Mouse (Mus musculus) lung, adult 2 months (tissue): ENCODE data around the gene Cnga3. TPM values are rescaled to one million over a fixed set of nuclear protein-coding genes. Genes with fewer than 3 reads are reported as not detected.

Source experiments
- DNase-seq: peaks from one replicate; pipeline ENCODE4 v3.0.0; 2022
- H3K4me1 ChIP-seq: fragments of 200-500 bp; 2 replicates; pipeline ENCODE4 v1.6.1; 2011; ENCODE audit warnings: low read length; ENCODE audit not compliant: control insufficient read depth, insufficient read depth
- H3K4me3 ChIP-seq: fragments of 200-500 bp; replicated peaks from 2 replicates; pipeline ENCODE3; 2011; ENCODE audit warnings: low read depth, mild to moderate bottlenecking, control low read depth, low read length; ENCODE audit errors: extremely low read depth
- CTCF ChIP-seq: fragments of 200-500 bp; IDR thresholded peaks from 2 replicates; pipeline ENCODE4 v1.5.1; 2011; ENCODE audit warnings: mild to moderate bottlenecking, low read length, control low read depth; ENCODE audit not compliant: insufficient read depth
- POLR2A ChIP-seq: fragments of 200-500 bp; IDR thresholded peaks from 2 replicates; pipeline ENCODE4 v1.6.1; 2011; ENCODE audit warnings: low read depth, mild to moderate bottlenecking, control low read depth, low read length, borderline replicate concordance; ENCODE audit errors: extremely low read depth
- WGBS: fragments of 180-500 bp; shearing (Covaris S2); methylation state at CpG from one replicate; pipeline ENCODE4 v1.1.7; 2018; 5-methylcytosine and 5-hydroxymethylcytosine counted together
- polyA plus RNA-seq: library from polyadenylated mRNA; depleted of rRNA; stranded (reverse); fragments of >200 nt; gene quantifications from 2 replicates; pipeline ENCODE4 v1.2.3, GENCODE M21; 2012

The Cnga3 gene
- polyA plus RNA-seq, 1 experiment = 0.05 TPM

DNA sequence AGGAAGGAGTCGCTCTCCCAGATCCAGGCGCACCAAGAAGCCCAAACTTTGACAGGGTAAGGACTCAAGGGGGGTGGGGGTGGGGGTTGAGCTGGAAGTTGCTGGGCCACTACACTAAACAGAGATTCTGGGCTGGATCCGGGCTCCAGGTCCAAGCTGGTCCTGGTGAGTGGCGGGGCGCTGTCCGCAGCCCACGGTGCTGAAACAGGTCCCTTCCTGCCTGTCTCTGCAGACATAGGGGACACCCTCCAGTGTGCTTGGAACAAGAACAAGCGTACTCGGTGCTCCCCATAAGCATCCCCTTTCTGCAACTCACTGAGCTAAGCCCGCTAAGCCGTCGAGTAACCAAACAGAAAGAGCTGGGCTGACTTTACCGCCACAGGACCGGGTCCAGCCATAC, 4.2 kb downstream of the Cnga3 start:
- 6% methylated on average over 14 of the region's 14 CpGs for WGBS
- peak; percentile 13 for DNase-seq
- Histone ChIP-seq H3K4me3 (no peak overlapping the region), H3K4me1 (no peaks in the 10 kb centered on the region)
- TF ChIP-seq POLR2A = no peak
- TF ChIP-seq CTCF = no peak

DNA sequence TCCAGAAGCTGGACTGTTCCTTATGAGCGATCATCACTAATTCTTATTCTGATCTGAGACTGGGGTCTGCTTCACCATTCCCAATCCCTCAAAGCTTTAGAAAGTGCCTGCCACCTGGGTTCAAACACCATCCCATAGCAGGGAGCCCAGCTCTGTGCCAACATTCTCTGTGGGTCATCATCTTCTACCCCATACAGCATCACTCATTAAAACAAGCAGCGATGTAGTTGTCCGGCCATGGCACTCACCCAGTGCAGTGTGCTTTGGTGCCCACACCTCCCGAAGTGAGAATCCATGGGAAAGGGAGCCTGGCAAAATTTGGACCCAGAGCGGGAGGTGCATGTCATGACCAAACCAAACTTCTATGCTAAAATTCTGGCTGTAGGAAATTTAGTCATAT, 5.4 kb downstream of the Cnga3 start:
- no peak overlapping the region for H3K4me3 ChIP-seq
- TF ChIP-seq POLR2A (no peak), CTCF (no peak)
- no peak for DNase-seq
- H3K4me1 ChIP-seq = no peaks in the 10 kb centered on the region
- WGBS = 83% methylated on average over 5 of the region's 5 CpGs

DNA sequence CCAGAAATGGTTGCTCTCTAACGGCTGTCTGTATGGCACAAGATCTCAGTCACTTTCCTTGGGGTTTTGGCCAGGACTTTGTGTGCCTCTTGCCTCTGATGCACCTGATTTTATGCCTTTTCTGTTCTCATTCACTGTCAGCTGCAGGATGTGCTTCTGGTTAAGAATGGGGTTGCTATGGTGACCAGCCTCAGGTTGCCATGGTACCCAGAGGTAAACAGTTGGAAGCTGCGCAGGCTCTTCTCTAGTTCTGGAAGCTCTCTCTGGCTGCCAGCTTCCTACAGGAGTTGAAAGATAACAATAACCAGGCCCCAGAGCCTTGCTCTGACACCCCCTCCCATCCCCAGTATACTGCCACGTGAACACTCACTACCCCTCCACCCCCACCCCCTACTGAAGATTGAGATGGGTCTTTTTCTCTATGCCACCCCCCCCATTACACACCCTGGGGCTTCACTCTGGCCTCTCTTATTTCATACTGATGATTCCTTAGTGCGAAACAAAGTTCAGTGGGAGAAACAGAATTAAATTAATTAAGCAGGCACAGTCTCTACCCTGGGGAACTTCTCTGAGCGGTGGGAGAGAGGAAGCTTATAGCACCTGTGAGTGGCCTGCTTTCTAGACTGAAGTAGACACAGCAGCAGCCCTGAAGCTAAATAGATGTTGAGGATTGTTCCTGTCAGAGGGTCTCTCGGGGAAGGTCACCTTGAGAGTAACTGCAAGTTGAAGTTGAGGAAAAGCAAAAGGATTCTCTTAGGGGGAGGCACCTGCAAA, 6.1 kb downstream of the Cnga3 start:
- DNase-seq = no peak
- no peak overlapping the region for H3K4me3 ChIP-seq
- no peak for TF ChIP-seq CTCF
- TF ChIP-seq POLR2A = no peak
- 57% methylated on average over 6 of the region's 6 CpGs for WGBS
- no peaks in the 10 kb centered on the region for H3K4me1 ChIP-seq

DNA sequence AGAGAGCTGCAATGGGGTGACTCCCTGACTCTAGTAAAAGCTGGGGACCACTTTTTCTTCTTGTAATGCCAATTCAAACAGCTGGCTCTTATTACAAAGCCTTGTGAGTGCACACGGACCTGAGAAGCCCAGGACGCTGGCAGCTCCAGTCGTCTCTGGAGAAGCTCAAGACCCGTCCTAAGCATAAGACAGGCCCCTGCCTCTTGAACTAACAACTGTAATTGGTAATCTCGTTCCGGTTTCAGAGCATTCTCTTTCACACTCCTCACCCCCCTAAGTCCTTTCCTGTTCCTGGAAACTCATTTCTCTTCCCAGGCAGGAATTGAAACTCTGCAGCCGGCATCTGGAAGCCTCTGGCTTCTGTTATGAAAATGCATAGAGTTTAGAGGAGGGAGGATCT, 7.8 kb downstream of the Cnga3 start:
- Histone ChIP-seq H3K4me1 (no peaks in the 10 kb centered on the region), H3K4me3 (no peak overlapping the region)
- 50% methylated on average over 7 of the region's 7 CpGs for WGBS
- no peak for DNase-seq
- TF ChIP-seq CTCF = no peak
- no peak for TF ChIP-seq POLR2A

DNA sequence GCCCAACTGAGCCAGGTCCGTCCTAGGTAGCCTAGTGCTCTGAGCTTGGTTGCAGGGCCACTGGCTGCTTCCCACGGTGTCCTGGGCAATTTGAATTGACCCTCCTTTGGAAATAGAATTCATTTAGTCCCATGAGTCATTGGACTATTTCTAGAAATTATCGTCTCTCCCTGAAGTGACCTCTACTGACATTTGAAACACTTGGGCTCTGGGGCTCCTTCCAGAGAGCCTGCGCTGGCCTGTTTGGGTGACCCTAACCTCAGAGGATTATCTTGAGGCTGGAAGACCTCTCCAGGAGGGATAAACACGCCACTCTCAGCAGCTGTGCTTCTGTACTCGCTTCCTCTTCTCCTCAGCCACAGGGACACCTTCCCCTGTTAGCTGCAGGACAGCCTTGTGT, 16.2 kb downstream of the Cnga3 start:
- H3K4me3 ChIP-seq = no peak overlapping the region
- no peak for DNase-seq
- TF ChIP-seq CTCF (no peak), POLR2A (no peak)
- H3K4me1 ChIP-seq = no peaks in the 10 kb centered on the region
- WGBS = 56% methylated on average over 6 of the region's 6 CpGs

DNA sequence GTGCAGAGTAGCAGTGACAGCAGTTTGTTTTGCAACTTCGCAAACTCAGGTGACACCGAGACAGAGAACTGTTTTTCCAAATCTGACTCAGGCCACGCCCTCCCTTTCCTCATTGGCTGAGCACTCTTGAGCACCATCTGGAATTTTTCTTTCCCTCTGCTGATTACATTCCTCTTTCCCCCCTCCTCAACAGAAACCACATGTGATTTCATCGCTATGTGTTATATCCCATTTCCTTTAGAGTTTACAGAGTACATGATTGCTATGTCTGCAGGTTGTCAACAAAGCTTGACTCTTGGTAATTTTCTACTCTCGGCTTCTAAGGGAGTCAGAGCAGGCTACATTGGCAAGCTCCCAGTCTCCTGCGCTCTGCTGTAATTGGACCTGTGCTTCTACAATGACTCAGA, 17.1 kb downstream of the Cnga3 start:
- TF ChIP-seq POLR2A (no peak), CTCF (no peak)
- 34% methylated on average over 6 of the region's 6 CpGs for WGBS
- no peak overlapping the region for H3K4me3 ChIP-seq
- DNase-seq = peak; percentile 12
- no peaks in the 10 kb centered on the region for H3K4me1 ChIP-seq

DNA sequence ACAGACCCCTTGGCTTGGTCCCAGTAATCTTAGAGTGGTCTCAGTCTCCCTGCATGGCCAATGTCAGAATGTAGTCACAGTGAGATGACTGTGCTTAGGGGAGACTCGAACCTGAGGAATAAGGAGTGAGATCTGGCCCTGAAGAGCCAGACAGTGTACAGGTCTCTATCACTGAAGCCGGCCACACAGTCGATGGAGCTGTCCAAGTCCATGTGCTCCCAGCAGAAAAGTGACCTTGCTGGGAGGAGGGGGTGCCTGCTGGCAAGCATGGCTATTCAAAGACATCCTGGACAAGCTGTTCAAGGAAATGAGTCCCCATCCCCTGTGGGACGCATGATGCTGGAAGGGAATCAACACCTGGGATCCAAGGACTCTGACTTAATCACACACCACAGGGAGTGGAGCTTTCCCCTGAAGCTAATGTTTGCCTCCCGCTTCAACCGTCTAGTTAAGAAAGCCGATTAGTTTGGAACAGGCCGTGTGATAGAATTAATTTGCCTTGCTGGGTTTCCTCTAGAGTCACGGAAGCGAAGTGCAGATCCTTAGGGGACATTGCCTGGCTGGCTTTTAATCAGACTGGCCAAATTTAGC, 24.9 kb downstream of the Cnga3 start:
- WGBS = 71% methylated on average over 10 of the region's 10 CpGs
- H3K4me1 ChIP-seq = no peaks in the 10 kb centered on the region
- TF ChIP-seq CTCF (no peak), POLR2A (no peak)
- DNase-seq = no peak
- no peak overlapping the region for H3K4me3 ChIP-seq

DNA sequence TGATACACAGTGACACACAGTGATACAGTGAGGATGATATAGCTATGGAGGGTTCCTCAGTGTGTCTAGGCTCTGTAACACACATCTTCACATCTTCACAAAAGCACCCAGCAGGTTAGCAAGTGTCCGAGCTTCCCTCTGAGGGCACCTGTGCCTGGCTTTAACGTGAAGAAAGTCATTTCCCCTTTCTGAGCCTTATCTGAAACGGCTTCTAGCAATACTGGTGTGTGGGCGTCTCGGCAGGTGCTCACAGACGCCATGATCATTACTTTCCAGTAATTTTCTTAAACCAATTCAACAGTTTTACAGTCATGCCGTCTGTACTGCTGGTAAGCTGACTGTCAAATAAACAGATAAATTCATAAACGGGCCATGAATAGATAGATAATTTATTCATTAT, 28.0 kb downstream of the Cnga3 start:
- TF ChIP-seq POLR2A (no peak), CTCF (no peak)
- Histone ChIP-seq H3K4me1 (no peaks in the 10 kb centered on the region), H3K4me3 (no peak overlapping the region)
- no peak for DNase-seq
- WGBS = 59% methylated on average over 8 of the region's 8 CpGs

DNA sequence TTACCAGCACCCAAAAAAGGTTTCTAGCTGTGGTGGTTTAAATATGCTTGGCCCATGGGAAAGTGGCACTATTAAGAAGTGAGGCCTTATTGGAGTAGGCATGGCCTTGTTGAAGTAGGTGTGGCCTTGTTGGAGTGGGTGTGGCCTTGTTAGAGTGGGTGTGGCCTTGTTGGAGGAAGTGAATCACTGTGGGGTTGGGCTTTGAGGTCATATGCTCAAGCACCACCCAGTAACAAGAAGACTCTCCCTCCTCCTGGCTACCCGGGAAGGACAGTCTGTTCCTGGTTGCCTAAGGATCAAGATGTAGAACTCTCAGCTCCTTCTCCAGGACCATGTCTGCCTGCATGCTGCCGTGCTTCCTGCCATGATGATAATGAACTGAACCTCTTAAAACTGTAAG, 32.2 kb downstream of the Cnga3 start:
- 82% methylated on average over 2 of the region's 2 CpGs for WGBS
- no peak overlapping the region for H3K4me3 ChIP-seq
- no peak for TF ChIP-seq CTCF
- no peak for TF ChIP-seq POLR2A
- no peak for DNase-seq
- no peaks in the 10 kb centered on the region for H3K4me1 ChIP-seq

DNA sequence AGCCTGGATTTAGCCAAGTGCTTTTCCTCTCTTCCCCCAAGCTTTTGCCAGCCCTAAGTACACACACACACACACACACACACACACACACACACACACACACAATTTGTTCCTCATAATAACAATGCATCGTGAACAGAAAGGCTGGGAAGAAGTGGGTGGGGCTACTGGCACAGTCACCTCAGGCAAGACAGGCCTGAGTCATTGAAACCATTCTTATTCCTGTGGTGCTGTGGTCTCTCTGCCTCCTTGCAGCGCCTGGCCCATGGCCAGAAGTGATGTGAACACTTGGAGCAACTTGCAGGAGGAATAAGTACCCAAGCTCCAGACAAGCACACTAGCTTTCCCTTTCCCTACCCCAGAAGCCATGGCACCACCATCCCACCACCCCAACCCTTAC, 34.2 kb downstream of the Cnga3 start:
- TF ChIP-seq CTCF (no peak), POLR2A (no peak)

More for the DNA sequence above, 34.2 kb downstream of the Cnga3 start:
- 12% methylated on average over 2 of the region's 2 CpGs for WGBS
- H3K4me3 ChIP-seq = no peak overlapping the region
- no peaks in the 10 kb centered on the region for H3K4me1 ChIP-seq
- no peak for DNase-seq
